Mouse (Mus musculus) left cerebral cortex, adult 18-20 months (tissue): ENCODE results near the gene Lepr. TPM values are rescaled to one million over a fixed set of nuclear protein-coding genes. Genes with fewer than 3 reads are reported as not detected.

ENCODE experiments used
- DNase-seq, 2 experiments: peaks; one replicate each; pipeline ENCODE4 v3.0.0; 2021 to 2022; ENCODE audit warnings: low spot score in 2 of 2, mixed read lengths in 1 of 2
- long read RNA-seq, 2 experiments: library from polyadenylated mRNA; stranded (forward); transcript quantifications; one replicate each; pipeline ENCODE4 v2.0.0; 2021
- total RNA-seq, 2 experiments: library from RNA; stranded (reverse); gene quantifications; 2 replicates each; pipeline ENCODE4 v1.2.3; 2021

Lepr gene
- total RNA-seq: 1 to 10 TPM; 4.4 to 7.0 TPM
- long read RNA-seq, experiment 1, full-length matches to known transcripts: 3 of 4 reads
- long read RNA-seq, experiment 1, partial matches to known transcripts: 0 of 4 reads
- long read RNA-seq, experiment 1, other reads (novel, unspliced or antisense): 1 of 4 reads
- long read RNA-seq, experiment 2: 0 reads

- DNase-seq: peak in 1 of 2 experiments; percentile 5
Measured at GRCm38 (mm10) chr4:101717367-101718121, at the start of gene Lepr. Gene Lepr, plus strand, starts transcription at chr4:101717404.

GRCm38 (mm10) chr4:101669161-101669560 lies 48.0 kb upstream of the Lepr start:
- DNase-seq: no peak

GRCm38 (mm10) chr4:101669811-101670210 lies 47.4 kb upstream of the Lepr start:
- DNase-seq: no peak

GRCm38 (mm10) chr4:101674790-101675189 lies 42.4 kb upstream of the Lepr start:
- DNase-seq: no peak

GRCm38 (mm10) chr4:101675726-101676125 lies 41.5 kb upstream of the Lepr start:
- no peak for DNase-seq

- no peak for DNase-seq
Measured at GRCm38 (mm10) chr4:101682620-101683019, 34.6 kb upstream of the Lepr start.

- no peak for DNase-seq
Measured at GRCm38 (mm10) chr4:101683086-101683485, 34.1 kb upstream of the Lepr start.

GRCm38 (mm10) chr4:101684821-101685220 lies 32.4 kb upstream of the Lepr start:
- DNase-seq: no peak

GRCm38 (mm10) chr4:101686227-101686810 lies 30.9 kb upstream of the Lepr start:
- DNase-seq: no peak

GRCm38 (mm10) chr4:101689241-101689640 lies 28.0 kb upstream of the Lepr start:
- no peak for DNase-seq

GRCm38 (mm10) chr4:101689645-101690044 lies 27.6 kb upstream of the Lepr start:
- DNase-seq: no peak

GRCm38 (mm10) chr4:101692892-101693291 lies 24.3 kb upstream of the Lepr start:
- peak in 1 of 2 experiments; percentile 44 for DNase-seq

GRCm38 (mm10) chr4:101694529-101694928 lies 22.7 kb upstream of the Lepr start:
- DNase-seq: no peak

GRCm38 (mm10) chr4:101697236-101697635 lies 20.0 kb upstream of the Lepr start:
- DNase-seq: no peak

GRCm38 (mm10) chr4:101699423-101699822 lies 17.8 kb upstream of the Lepr start:
- no peak for DNase-seq

- no peak for DNase-seq
Measured at GRCm38 (mm10) chr4:101700892-101701640, 16.1 kb upstream of the Lepr start.

GRCm38 (mm10) chr4:101705325-101705724 lies 11.9 kb upstream of the Lepr start:
- no peak for DNase-seq

GRCm38 (mm10) chr4:101707234-101707633 lies 10.0 kb upstream of the Lepr start:
- DNase-seq: no peak

GRCm38 (mm10) chr4:101707953-101708352 lies 9.3 kb upstream of the Lepr start:
- DNase-seq: no peak

GRCm38 (mm10) chr4:101710361-101710760 lies 6.8 kb upstream of the Lepr start:
- no peak for DNase-seq

GRCm38 (mm10) chr4:101711100-101711499 lies 6.1 kb upstream of the Lepr start:
- DNase-seq: no peak

GRCm38 (mm10) chr4:101712563-101712962 lies 4.6 kb upstream of the Lepr start:
- no peak for DNase-seq
